Mouse (Mus musculus) intestine, embryonic 14.5 days (tissue): Measurements from ENCODE around the gene Ankrd13a. TPM values are rescaled to one million over a fixed set of nuclear protein-coding genes. Genes with fewer than 3 reads are reported as not detected.
A peak's percentile ranks its signal among the peaks of the same experiment; 100 is the strongest.
"Not testable (repeated sequence)": the region's sequence is repeated elsewhere in the genome, so short reads cannot be mapped to it uniquely, and the experiment has no call there.

ENCODE experiments used
- ATAC-seq: fragments of 200-750 bp; cut with Nextera tagmentation; replicated peaks from 2 replicates; pipeline ENCODE4 v1.8.0; 2017; ENCODE audit warnings: low read depth, moderate number of reproducible peaks, moderate TSS enrichment, moderate library complexity; ENCODE audit not compliant: low FRiP score, low TSS enrichment
- DNase-seq: peaks from one replicate; pipeline ENCODE4 v3.0.0-alpha.2; 2018; ENCODE audit warnings: low spot score
- H3K27ac ChIP-seq: fragments of 300-500 bp; sonication (generic); 2 replicates; pipeline ENCODE4 v1.5.1; 2014; ENCODE audit warnings: low read depth, mild to moderate bottlenecking, control low read depth
- H3K27me3 ChIP-seq: fragments of 300-500 bp; sonication (generic); replicated peaks from 2 replicates; pipeline ENCODE4 v1.6.1; 2014; ENCODE audit warnings: low read length, control low read depth; ENCODE audit not compliant: control insufficient read depth, insufficient read depth
- H3K36me3 ChIP-seq: fragments of 300-500 bp; sonication (generic); 2 replicates; pipeline ENCODE4 v1.6.1; 2014; ENCODE audit warnings: low read length, control low read depth; ENCODE audit not compliant: control insufficient read depth, insufficient read depth
- H3K4me1 ChIP-seq: fragments of 300-500 bp; sonication (generic); replicated peaks from 2 replicates; pipeline ENCODE4 v1.6.1; 2014; ENCODE audit warnings: low read length, control low read depth, mixed read lengths; ENCODE audit not compliant: control insufficient read depth, insufficient read depth
- H3K4me2 ChIP-seq: fragments of 300-500 bp; sonication (generic); 2 replicates; pipeline ENCODE4 v1.6.1; 2014; ENCODE audit warnings: low read length
- H3K4me3 ChIP-seq: fragments of 300-500 bp; sonication (generic); 2 replicates; pipeline ENCODE4 v1.5.1; 2014; ENCODE audit warnings: low read depth, low read length, control low read depth, mixed read lengths
- H3K9ac ChIP-seq: fragments of 300-500 bp; sonication (generic); 2 replicates; pipeline ENCODE4 v1.6.1; 2014; ENCODE audit warnings: mild to moderate bottlenecking, low read length
- H3K9me3 ChIP-seq: fragments of 300-500 bp; sonication (generic); 2 replicates; pipeline ENCODE4 v1.6.1; 2016; ENCODE audit warnings: low read length, control low read depth; ENCODE audit not compliant: control insufficient read depth
- WGBS: fragments of 180-500 bp; shearing (Covaris S2); extraction: QIAGEN DNeasy Blood & Tissue Kit; methylation state at CpG from one replicate; pipeline ENCODE4 v1.1.7; 2014; 5-methylcytosine and 5-hydroxymethylcytosine counted together
- polyA plus RNA-seq: library from polyadenylated mRNA; unstranded; fragments of >200 nt; fragmentation: Nextera tagmentation; extraction: Ambion mirVana; gene quantifications from 2 replicates; pipeline ENCODE4 v1.2.1, GENCODE M21; 2014

Ankrd13a gene
- polyA plus RNA-seq, 1 experiment from 2014 or later = 65.4 TPM

DNA sequence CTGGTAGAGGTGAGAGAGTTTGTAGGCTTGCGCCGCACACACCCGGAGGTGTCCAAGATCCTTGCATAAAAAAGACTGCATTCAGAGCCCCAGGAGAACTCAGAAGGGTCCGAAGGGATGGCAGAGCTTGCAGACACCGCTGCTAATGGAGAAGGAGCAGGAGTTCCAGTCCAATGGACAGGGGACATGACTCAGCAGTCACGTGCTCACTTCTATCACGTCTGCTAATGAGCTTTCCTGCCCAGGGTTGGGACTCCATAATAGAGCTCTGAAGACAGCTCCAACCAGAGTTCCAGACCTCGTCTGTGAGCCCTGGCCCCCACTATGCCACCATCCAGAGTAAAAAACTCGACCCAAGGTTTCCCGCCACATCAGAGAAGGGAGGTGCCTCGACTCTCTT, 43.6 kb downstream of the Ankrd13a start:
- Histone ChIP-seq H3K36me3 (no peaks in the 10 kb centered on the region; the same call in 1 of the 2 replicates), H3K27me3 (no peaks in the 10 kb centered on the region), H3K27ac (no peak overlapping the region), H3K4me1 (no peaks in the 10 kb centered on the region), H3K4me2 (no peak overlapping the region), H3K9ac (no peak overlapping the region), H3K4me3 (no peak overlapping the region), H3K9me3 (0 out of 2 replicates have a peak, but pooled peaks cover 2% of the 10 kb centered on the region)
- no peak for ATAC-seq
- 77% methylated on average over 10 of the region's 11 CpGs for WGBS
- no peak for DNase-seq

DNA sequence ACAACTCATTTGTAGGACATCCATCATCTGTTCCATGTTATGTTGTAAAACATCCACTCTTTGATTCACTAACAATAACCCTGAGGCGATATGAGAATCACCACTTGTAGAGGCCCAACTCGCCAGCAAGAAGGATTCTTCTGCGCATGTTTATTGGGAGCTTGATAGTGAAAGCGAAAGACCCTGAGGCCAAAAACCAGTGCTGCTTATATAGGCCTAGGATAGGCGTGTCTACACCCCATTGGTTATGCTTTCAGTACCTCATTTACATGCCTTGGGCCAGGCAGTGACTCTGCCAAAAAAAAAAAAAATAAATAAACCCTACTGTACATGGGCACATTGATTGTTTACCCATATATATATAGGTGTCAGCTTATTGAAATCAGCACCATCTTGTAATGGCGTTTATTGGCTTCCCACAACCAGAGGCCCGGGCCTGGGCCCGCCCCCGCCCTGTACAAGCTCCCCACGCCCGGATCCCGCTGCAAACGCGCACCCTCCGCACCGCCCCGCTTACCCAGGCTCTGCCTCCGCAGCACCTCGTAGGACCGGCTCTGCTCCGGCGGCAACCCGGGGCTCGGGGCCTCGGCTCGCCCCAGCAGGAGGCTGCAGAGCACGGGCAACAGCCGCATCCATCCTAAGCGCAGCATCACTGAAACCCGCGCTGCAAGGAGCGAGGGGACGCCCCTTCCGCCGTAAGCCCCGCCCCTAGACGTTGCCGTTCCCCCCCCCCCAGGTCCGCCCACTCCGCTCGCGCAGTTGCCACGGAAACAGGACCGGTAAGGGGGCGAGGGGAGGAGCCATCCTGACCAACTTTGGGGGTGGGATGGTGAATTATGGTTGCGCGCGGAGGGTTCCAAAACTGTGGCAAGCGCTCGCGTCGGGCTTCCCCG, 48.6 kb downstream of the Ankrd13a start, which contains the start of gene 1500011B03Rik:
TSS of gene 1500011B03Rik (minus strand) at position 673 of the 893 bp plus-strand sequence.
- Histone ChIP-seq H3K27ac (no peak within 1 kb of the TSS), H3K4me2 (peak within 1 kb of the TSS; percentile 51), H3K4me1 (no peaks in the 10 kb centered on the region), H3K4me3 (peak within 1 kb of the TSS; percentile 64), H3K36me3 (no peaks in the 10 kb centered on the region; the same call in 1 of the 2 replicates), H3K9me3 (no peaks in the 10 kb centered on the region), H3K27me3 (no peaks in the 10 kb centered on the region), H3K9ac (peak within 1 kb of the TSS; percentile 64)
- WGBS = 7% methylated on average over 53 of the region's 53 CpGs
- DNase-seq (peak; percentile 91), ATAC-seq (peak; percentile 81)

GRCm38 (mm10) chr5:114824197-114824596, 49.7 kb downstream of the Ankrd13a start:
- H3K4me3 ChIP-seq = no peak overlapping the region
- WGBS = 21% methylated on average over 9 of the region's 9 CpGs
- H3K36me3 ChIP-seq = no peaks in the 10 kb centered on the region; the same call in 1 of the 2 replicates
- H3K4me2 ChIP-seq = no peak overlapping the region
- no peaks in the 10 kb centered on the region for H3K4me1 ChIP-seq
- no peak overlapping the region for H3K27ac ChIP-seq
- H3K9me3 ChIP-seq = no peaks in the 10 kb centered on the region
- ATAC-seq = no peak
- H3K27me3 ChIP-seq = no peaks in the 10 kb centered on the region
- DNase-seq = peak; percentile 80
- H3K9ac ChIP-seq = no peak overlapping the region

- Histone ChIP-seq H3K27ac (no peak overlapping the region), H3K9me3 (no peaks in the 10 kb centered on the region), H3K36me3 (no peaks in the 10 kb centered on the region; the same call in 1 of the 2 replicates), H3K4me1 (no peaks in the 10 kb centered on the region), H3K4me3 (peak overlapping the region; percentile 39), H3K4me2 (peak overlapping the region; percentile 50), H3K9ac (peak overlapping the region; percentile 47; the same call in 1 of the 2 replicates), H3K27me3 (no peaks in the 10 kb centered on the region)
- 7% methylated on average over 27 of the region's 27 CpGs for WGBS
- ATAC-seq = peak; percentile 87
- peak; percentile 88 for DNase-seq
Measured at GRCm38 (mm10) chr5:114825978-114826691, 51.7 kb downstream of the Ankrd13a start.

GRCm38 (mm10) chr5:114827427-114827826, 53.0 kb downstream of the Ankrd13a start:
- H3K9ac ChIP-seq = no peak overlapping the region
- no peak overlapping the region for H3K27ac ChIP-seq
- H3K36me3 ChIP-seq = no peaks in the 10 kb centered on the region
- H3K4me2 ChIP-seq = no peak overlapping the region
- ATAC-seq (no peak), DNase-seq (no peak)
- 84% methylated on average over 12 of the region's 12 CpGs for WGBS
- no peaks in the 10 kb centered on the region for H3K9me3 ChIP-seq
- no peaks in the 10 kb centered on the region for H3K4me1 ChIP-seq
- no peak overlapping the region for H3K4me3 ChIP-seq
- H3K27me3 ChIP-seq = no peaks in the 10 kb centered on the region

DNA sequence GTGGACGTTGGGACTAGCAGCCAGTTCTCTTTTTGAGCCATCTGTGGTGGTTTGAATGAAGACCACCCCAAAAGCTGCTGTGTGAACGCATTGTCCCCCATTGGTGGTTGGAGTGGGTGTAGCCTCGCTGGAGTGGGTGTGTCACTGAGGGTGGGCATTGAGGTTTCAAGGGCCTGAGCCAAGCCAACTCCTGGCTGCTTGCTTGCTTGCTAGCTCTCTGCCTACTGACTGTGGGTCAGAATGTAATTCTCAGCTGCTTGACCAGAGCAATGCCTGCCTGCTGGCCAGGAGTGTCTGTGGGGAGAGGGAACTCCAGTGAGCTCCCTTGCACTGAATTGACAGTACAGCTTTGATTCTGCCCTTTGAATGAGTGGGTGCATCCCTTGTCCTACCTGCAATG, 55.3 kb downstream of the Ankrd13a start:
- Histone ChIP-seq H3K27ac (no peak overlapping the region), H3K9ac (no peak overlapping the region), H3K4me3 (no peak overlapping the region), H3K4me2 (no peak overlapping the region), H3K4me1 (no peaks in the 10 kb centered on the region), H3K36me3 (no peaks in the 10 kb centered on the region), H3K27me3 (no peaks in the 10 kb centered on the region), H3K9me3 (no peaks in the 10 kb centered on the region)
- DNase-seq (no peak), ATAC-seq (no peak)
- 59% methylated on average over 3 of the region's 3 CpGs for WGBS

DNA sequence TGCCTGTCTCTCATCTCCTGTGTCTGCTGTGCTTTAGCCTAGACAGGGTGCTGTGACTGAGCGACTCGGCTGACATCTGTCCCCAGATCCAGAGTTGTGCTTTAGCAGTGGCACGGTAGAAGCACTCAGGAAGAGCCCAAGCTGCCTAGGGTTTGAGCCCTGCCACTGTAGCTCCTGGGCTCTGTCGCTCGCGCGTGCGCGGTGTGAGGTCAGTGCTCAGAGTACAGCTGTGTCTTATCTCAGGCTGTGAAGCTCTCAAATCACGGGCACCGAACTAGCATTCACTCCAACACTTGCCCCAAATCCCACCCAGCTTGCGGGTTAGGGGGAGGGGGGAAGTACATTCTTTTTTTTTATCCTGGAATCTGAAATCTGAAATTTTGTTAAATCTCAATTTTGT, 62.4 kb downstream of the Ankrd13a start:
- DNase-seq = no peak
- H3K27ac ChIP-seq = no peak overlapping the region
- no peaks in the 10 kb centered on the region for H3K27me3 ChIP-seq
- no peaks in the 10 kb centered on the region for H3K36me3 ChIP-seq
- 0 out of 2 replicates have a peak, but pooled peaks cover 3% of the 10 kb centered on the region for H3K9me3 ChIP-seq
- no peak overlapping the region for H3K4me2 ChIP-seq
- H3K9ac ChIP-seq = no peak overlapping the region
- H3K4me1 ChIP-seq = peaks cover 2% of the 10 kb centered on the region; the same call in 1 of the 2 replicates
- no peak for ATAC-seq
- no peak overlapping the region for H3K4me3 ChIP-seq
- 52% methylated on average over 12 of the region's 12 CpGs for WGBS

- peaks cover 10% of the 10 kb centered on the region; the same call in 1 of the 2 replicates for H3K4me1 ChIP-seq
- H3K9ac ChIP-seq, H3K27me3 ChIP-seq, H3K36me3 ChIP-seq, H3K27ac ChIP-seq, ATAC-seq, H3K9me3 ChIP-seq, H3K4me2 ChIP-seq, H3K4me3 ChIP-seq, DNase-seq: not testable (repeated sequence)
- WGBS = 44% methylated on average over 5 of the region's 5 CpGs
Measured at GRCm38 (mm10) chr5:114840481-114840880, 66.0 kb downstream of the Ankrd13a start.
